21 mouse cellular contexts compared by ENCODE assay signal in genomic region chr5:37197423-37197822, GRCm38 (mm10). TPM values are rescaled to one million over a fixed set of nuclear protein-coding genes. Genes with fewer than 3 reads are reported as not detected.
A peak's percentile ranks its signal among the peaks of the same experiment; 100 is the strongest.
DNase-seq lines count a peak whose midpoint lies in the region; ATAC-seq lines count a peak whose summit lies in the region.
"Had no signal": no experiment of that assay in that cellular context is flagged by ENCODE, and none has a peak within 500 bp of the region (broad histone marks: within the 10 kb centered on the region; RNA-seq: fewer than 3 reads in every experiment).

No protein-coding gene starts in this region.

- 72% methylated on average over 3 of the region's 3 CpGs for WGBS in forebrain, embryonic 14.5 days
- 69% methylated on average over 3 of the region's 3 CpGs for WGBS in forebrain, embryonic 15.5 days
- 61% methylated on average over 3 of the region's 3 CpGs for WGBS in limb, embryonic 12.5 days
- 79% methylated on average over 3 of the region's 3 CpGs for WGBS in limb, embryonic 10.5 days
- WGBS in hindbrain, embryonic 11.5 days = 79% methylated on average over 3 of the region's 3 CpGs
- 59% methylated on average over 3 of the region's 3 CpGs for WGBS in limb, embryonic 15.5 days

- H3K27ac ChIP-seq in forebrain, embryonic 14.5 days (ENCODE audit: low read depth, low read length) = no peak overlapping the region
- H3K27ac ChIP-seq in forebrain, embryonic 15.5 days (replicated peaks) = no peak overlapping the region
- H3K27ac ChIP-seq in limb, embryonic 12.5 days = peak overlapping the region; percentile 56; the same call in 1 of the 2 replicates
- no peak overlapping the region for H3K27ac ChIP-seq in limb, embryonic 10.5 days
- peak overlapping the region; percentile 54 for H3K27ac ChIP-seq in hindbrain, embryonic 11.5 days (ENCODE audit: low read depth, low read length)
- 0 out of 2 replicates have a peak overlapping the region, but pooled peaks have one; percentile 24 for H3K27ac ChIP-seq in limb, embryonic 15.5 days
- H3K27ac ChIP-seq: heart, embryonic 15.5 days; liver, embryonic 13.5 days; lung, embryonic 15.5 days; macrophage; midbrain, embryonic 12.5 days had no signal

- H3K9me3 ChIP-seq in forebrain, embryonic 14.5 days (replicated peaks; ENCODE audit: control insufficient read depth, low read length) = no peaks in the 10 kb centered on the region
- H3K9me3 ChIP-seq in forebrain, embryonic 15.5 days = no peaks in the 10 kb centered on the region
- H3K9me3 ChIP-seq in limb, embryonic 12.5 days = no peaks in the 10 kb centered on the region
- H3K9me3 ChIP-seq in limb, embryonic 10.5 days (replicated peaks) = no peaks in the 10 kb centered on the region
- H3K9me3 ChIP-seq in hindbrain, embryonic 11.5 days (ENCODE audit: control insufficient read depth, low read length) = no peaks in the 10 kb centered on the region
- H3K9me3 ChIP-seq in limb, embryonic 15.5 days = no peaks in the 10 kb centered on the region
- H3K9me3 ChIP-seq: heart, embryonic 15.5 days; liver, embryonic 13.5 days; lung, embryonic 15.5 days; midbrain, embryonic 12.5 days had no signal

- H3K9ac ChIP-seq in forebrain, embryonic 14.5 days (ENCODE audit: low read length) = no peak overlapping the region
- no peak overlapping the region for H3K9ac ChIP-seq in forebrain, embryonic 15.5 days (replicated peaks)
- no peak overlapping the region for H3K9ac ChIP-seq in limb, embryonic 12.5 days (replicated peaks)
- H3K9ac ChIP-seq in hindbrain, embryonic 11.5 days (ENCODE audit: low read depth, low read length) = no peak overlapping the region
- no peak overlapping the region for H3K9ac ChIP-seq in limb, embryonic 15.5 days
- H3K9ac ChIP-seq: heart, embryonic 15.5 days; liver, embryonic 13.5 days; lung, embryonic 15.5 days; midbrain, embryonic 12.5 days had no signal

- peak; percentile 38 for DNase-seq in forebrain, embryonic 14.5 days (ENCODE audit: low spot score)
- DNase-seq in limb, embryonic 10.5 days (ENCODE audit: low spot score) = no peak
- no peak for DNase-seq in hindbrain, embryonic 11.5 days (ENCODE audit: low spot score)
- DNase-seq in natural killer cell, adult 2 months (ENCODE audit: low spot score in 2 of 2) = no peak
- no peak for DNase-seq in gastrocnemius, adult 8-10 months (ENCODE audit: low spot score in 2 of 2)
- DNase-seq: cerebellum, adult 9-10 months; gastrocnemius, postnatal 36 days; layer of hippocampus, postnatal 36 days; liver, embryonic 13.5 days had no signal

- H3K4me3 ChIP-seq in forebrain, embryonic 14.5 days (ENCODE audit: low read depth, low read length) = no peak overlapping the region
- no peak overlapping the region for H3K4me3 ChIP-seq in forebrain, embryonic 15.5 days
- no peak overlapping the region for H3K4me3 ChIP-seq in limb, embryonic 12.5 days (replicated peaks)
- H3K4me3 ChIP-seq in limb, embryonic 10.5 days = no peak overlapping the region
- H3K4me3 ChIP-seq in hindbrain, embryonic 11.5 days (ENCODE audit: low read depth, low read length) = no peak overlapping the region
- no peak overlapping the region for H3K4me3 ChIP-seq in limb, embryonic 15.5 days
- H3K4me3 ChIP-seq: erythroblast, embryonic 14.5 days; heart, embryonic 15.5 days; liver, embryonic 13.5 days; lung, embryonic 15.5 days; midbrain, embryonic 12.5 days; myocyte had no signal

- H3K36me3 ChIP-seq in forebrain, embryonic 14.5 days (ENCODE audit: control insufficient read depth, insufficient read depth, low read length) = no peaks in the 10 kb centered on the region
- H3K36me3 ChIP-seq in forebrain, embryonic 15.5 days = no peaks in the 10 kb centered on the region
- no peaks in the 10 kb centered on the region for H3K36me3 ChIP-seq in limb, embryonic 12.5 days
- no peaks in the 10 kb centered on the region for H3K36me3 ChIP-seq in limb, embryonic 10.5 days
- no peaks in the 10 kb centered on the region for H3K36me3 ChIP-seq in hindbrain, embryonic 11.5 days (ENCODE audit: control insufficient read depth, insufficient read depth, low read length)
- H3K36me3 ChIP-seq in limb, embryonic 15.5 days = no peaks in the 10 kb centered on the region
- H3K36me3 ChIP-seq: heart, embryonic 15.5 days; liver, embryonic 13.5 days; lung, embryonic 15.5 days; midbrain, embryonic 12.5 days had no signal

- H3K4me1 ChIP-seq in forebrain, embryonic 14.5 days (ENCODE audit: control insufficient read depth, insufficient read depth, low read length) = peaks cover 15% of the 10 kb centered on the region
- peaks cover 21% of the 10 kb centered on the region for H3K4me1 ChIP-seq in forebrain, embryonic 15.5 days
- H3K4me1 ChIP-seq in limb, embryonic 12.5 days (replicated peaks) = peaks cover 34% of the 10 kb centered on the region
- H3K4me1 ChIP-seq in limb, embryonic 10.5 days = peaks cover 40% of the 10 kb centered on the region
- peaks cover 12% of the 10 kb centered on the region for H3K4me1 ChIP-seq in hindbrain, embryonic 11.5 days (replicated peaks; ENCODE audit: control insufficient read depth, insufficient read depth, low read length)
- peaks cover 28% of the 10 kb centered on the region for H3K4me1 ChIP-seq in limb, embryonic 15.5 days

- no peaks in the 10 kb centered on the region for H3K27me3 ChIP-seq in forebrain, embryonic 14.5 days (replicated peaks; ENCODE audit: control insufficient read depth, insufficient read depth, low read length)
- H3K27me3 ChIP-seq in forebrain, embryonic 15.5 days = no peaks in the 10 kb centered on the region
- H3K27me3 ChIP-seq in limb, embryonic 12.5 days = peaks cover 11% of the 10 kb centered on the region; the same call in 1 of the 2 replicates
- peaks cover 15% of the 10 kb centered on the region; the same call in 1 of the 2 replicates for H3K27me3 ChIP-seq in limb, embryonic 10.5 days (ENCODE audit: low read depth, poor library complexity, severe bottlenecking)
- no peaks in the 10 kb centered on the region for H3K27me3 ChIP-seq in hindbrain, embryonic 11.5 days (ENCODE audit: control insufficient read depth, insufficient read depth, low read length)
- peaks cover 6% of the 10 kb centered on the region; the same call in 1 of the 2 replicates for H3K27me3 ChIP-seq in limb, embryonic 15.5 days
- H3K27me3 ChIP-seq: liver, embryonic 13.5 days; midbrain, embryonic 12.5 days had no signal

- ATAC-seq in forebrain, embryonic 14.5 days = no peak
- no peak for ATAC-seq in forebrain, embryonic 15.5 days (replicated peaks)
- ATAC-seq in limb, embryonic 12.5 days (ENCODE audit: insufficient number of reproducible peaks, insufficient read depth, low FRiP score, low TSS enrichment, low read depth) = no peak
- no peak for ATAC-seq in hindbrain, embryonic 11.5 days (ENCODE audit: low FRiP score)
- no peak for ATAC-seq in limb, embryonic 15.5 days (ENCODE audit: insufficient number of reproducible peaks, low FRiP score, low TSS enrichment, low read depth)
- ATAC-seq: intestine, embryonic 16.5 days had no signal

- no peak overlapping the region for H3K4me2 ChIP-seq in forebrain, embryonic 14.5 days (ENCODE audit: low read length)
- H3K4me2 ChIP-seq in forebrain, embryonic 15.5 days (replicated peaks) = no peak overlapping the region
- no peak overlapping the region for H3K4me2 ChIP-seq in limb, embryonic 12.5 days
- no peak overlapping the region for H3K4me2 ChIP-seq in hindbrain, embryonic 11.5 days (replicated peaks; ENCODE audit: low read depth, low read length)
- no peak overlapping the region for H3K4me2 ChIP-seq in limb, embryonic 15.5 days
- H3K4me2 ChIP-seq: heart, embryonic 15.5 days; liver, embryonic 13.5 days; lung, embryonic 15.5 days; midbrain, embryonic 12.5 days had no signal

RNA-seq across cellular contexts. Expression of gene Crmp1, which starts 44.3 kb away (rescaled TPM):
- polyA plus RNA-seq in forebrain, embryonic 14.5 days (2014; fragmentation: Nextera tagmentation; extraction: Ambion mirVana) = 654 and 880 TPM in 2 replicates
- 790 and 813 TPM in 2 replicates for polyA plus RNA-seq in forebrain, embryonic 15.5 days (2015; fragmentation: Nextera tagmentation; extraction: Ambion mirVana)
- polyA plus RNA-seq in limb, embryonic 12.5 days (2016; fragmentation: Nextera tagmentation; extraction: Ambion mirVana) = 18.9 and 19.2 TPM in 2 replicates
- 61.8 and 91.8 TPM in 2 replicates for polyA plus RNA-seq in limb, embryonic 10.5 days (2016; fragmentation: Nextera tagmentation; extraction: Ambion mirVana)
- polyA plus RNA-seq in hindbrain, embryonic 11.5 days (2014; fragmentation: Nextera tagmentation; extraction: Ambion mirVana) = 340 and 413 TPM in 2 replicates
- polyA plus RNA-seq in limb, embryonic 15.5 days (2015; fragmentation: Nextera tagmentation; extraction: Ambion mirVana) = 6.9 and 8.2 TPM in 2 replicates
- under 1 TPM in 2 of 4 experiments, not detected in 2; 0.17 to 0.19 TPM for total RNA-seq in gastrocnemius, adult 8-10 months (2022)
- total RNA-seq: common myeloid progenitor, adult 5-6 weeks; MEL had no signal
- polyA plus RNA-seq: erythroblast, embryonic 14.5 days; macrophage had no signal

Comparison
In these comparisons a context has a peak if more than half of its experiments do, and no peak if none do; other contexts are left out.
1. H3K27ac ChIP-seq: peak in limb, embryonic 12.5 days (single experiment), hindbrain, embryonic 11.5 days (single experiment) and limb, embryonic 15.5 days (single experiment); none in forebrain, embryonic 14.5 days (single experiment), forebrain, embryonic 15.5 days (single experiment) and limb, embryonic 10.5 days (single experiment).